Mouse (Mus musculus) neural tube, embryonic 14.5 days (tissue): ENCODE measurements at regions not wholly inside any gene's neighbourhood (a gene's known extent, or its start where the extent isn't known, plus 50 kb on each side); places are given as distances from the start of the nearest gene placed in this dataset.

ENCODE experiments used
- ATAC-seq: fragments of 200-750 bp; cut with Nextera tagmentation; 2 replicates; pipeline ENCODE4 v1.8.0; 2017; ENCODE audit warnings: low read depth, mild to moderate bottlenecking, moderate TSS enrichment, moderate library complexity
- H3K27ac ChIP-seq: fragments of 300-500 bp; sonication (generic); 2 replicates; pipeline ENCODE4 v1.5.1; 2014; ENCODE audit warnings: low read depth, mild to moderate bottlenecking, control low read depth, low read length, moderate library complexity, mixed read lengths
- H3K27me3 ChIP-seq: fragments of 300-500 bp; sonication (generic); 2 replicates; pipeline ENCODE4 v1.6.1; 2014; ENCODE audit warnings: low read length; ENCODE audit not compliant: control insufficient read depth, insufficient read depth
- H3K36me3 ChIP-seq: fragments of 300-500 bp; sonication (generic); 2 replicates; pipeline ENCODE4 v1.6.1; 2014; ENCODE audit warnings: low read length, mixed read lengths; ENCODE audit not compliant: control insufficient read depth, insufficient read depth
- H3K4me1 ChIP-seq: fragments of 300-500 bp; sonication (generic); 2 replicates; pipeline ENCODE4 v1.6.1; 2014; ENCODE audit warnings: low read length; ENCODE audit not compliant: control insufficient read depth, insufficient read depth
- H3K4me2 ChIP-seq: fragments of 300-500 bp; sonication (generic); 2 replicates; pipeline ENCODE4 v1.6.1; 2014; ENCODE audit warnings: mild to moderate bottlenecking, low read depth, low read length, control low read depth
- H3K4me3 ChIP-seq: fragments of 300-500 bp; sonication (generic); 2 replicates; pipeline ENCODE4 v1.5.1; 2014; ENCODE audit warnings: low read depth, low read length, control low read depth, mixed read lengths
- H3K9ac ChIP-seq: fragments of 300-500 bp; sonication (generic); replicated peaks from 2 replicates; pipeline ENCODE4 v1.6.1; 2014; ENCODE audit warnings: low read depth, mild to moderate bottlenecking, control low read depth, low read length, mixed read lengths
- H3K9me3 ChIP-seq: fragments of 300-500 bp; sonication (generic); 2 replicates; pipeline ENCODE4 v1.6.1; 2016; ENCODE audit warnings: low read length; ENCODE audit not compliant: control insufficient read depth
- WGBS: fragments of 180-500 bp; shearing (Covaris S2); extraction: QIAGEN DNeasy Blood & Tissue Kit; methylation state at CpG from one replicate; pipeline ENCODE4 v1.1.7; 2014; 5-methylcytosine and 5-hydroxymethylcytosine counted together

DNA sequence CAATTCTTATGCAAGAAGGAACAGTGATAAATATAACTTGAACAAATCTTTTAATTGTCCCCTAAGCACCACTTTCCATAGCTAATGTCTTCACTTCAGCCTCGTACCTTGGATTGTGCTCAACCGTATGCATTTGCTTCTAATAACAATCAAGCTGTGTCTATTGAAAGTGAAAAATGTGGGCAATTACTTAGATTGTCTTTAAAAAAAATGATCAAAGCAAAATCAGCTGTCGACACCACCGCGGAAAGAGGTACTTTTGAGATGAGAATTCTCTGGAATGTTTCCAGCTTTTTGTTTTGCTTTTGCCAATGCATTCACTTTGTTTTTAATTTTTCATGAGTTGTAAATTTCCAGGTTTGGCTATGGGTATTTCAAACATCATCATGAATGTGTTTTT is 54.1 kb upstream of the Samsn1 start:
- no peaks in the 10 kb centered on the region for H3K27me3 ChIP-seq
- no peak overlapping the region for H3K4me2 ChIP-seq
- 48% methylated on average over 5 of the region's 5 CpGs for WGBS
- no peak overlapping the region for H3K27ac ChIP-seq
- H3K9ac ChIP-seq = no peak overlapping the region
- no peaks in the 10 kb centered on the region for H3K36me3 ChIP-seq
- no peak for ATAC-seq
- no peak overlapping the region for H3K4me3 ChIP-seq
- H3K4me1 ChIP-seq = no peaks in the 10 kb centered on the region
- no peaks in the 10 kb centered on the region for H3K9me3 ChIP-seq
